Mouse (Mus musculus): ENCODE measurements around the gene Ucn2.

The Ucn2 gene

DNA sequence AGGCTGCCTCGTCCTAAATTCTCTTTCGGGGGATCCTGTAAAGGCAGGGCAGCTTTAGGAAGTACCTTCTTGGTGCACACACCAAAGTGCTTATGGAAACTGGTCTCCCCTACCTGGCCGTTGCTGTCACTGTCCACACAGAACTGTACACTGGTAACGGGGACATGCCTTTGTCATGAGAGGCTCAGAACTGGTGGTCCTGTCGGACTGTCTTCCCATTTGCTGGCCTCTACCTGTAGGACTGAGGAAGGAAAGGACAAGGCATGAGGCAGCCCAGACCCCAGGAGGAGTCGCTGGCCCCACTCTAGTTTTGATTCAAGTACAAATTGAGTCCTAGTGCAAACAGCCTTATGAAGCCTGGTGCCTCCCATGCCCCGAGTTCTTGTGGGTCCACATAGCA lies 45.2 kb downstream of the Ucn2 start:
- no peak for DNase-seq (ENCODE audit: low read depth, low spot score)

GRCm38 (mm10) chr9:109031686-109032085 lies 45.9 kb downstream of the Ucn2 start:
- DNase-seq (ENCODE audit: low read depth, low spot score), result no peak

- DNase-seq (ENCODE audit: low read depth, low spot score), result no peak
These were observed 46.6 kb downstream of the Ucn2 start for GRCm38 (mm10) chr9:109032435-109032834.
